Mouse (Mus musculus) adrenal gland, postnatal 36 days (tissue): ENCODE results near the gene Cend1. TPM values are rescaled to one million over a fixed set of nuclear protein-coding genes. Genes with fewer than 3 reads are reported as not detected.
"Not testable (repeated sequence)": the region's sequence is repeated elsewhere in the genome, so short reads cannot be mapped to it uniquely, and the experiment has no call there.

ENCODE experiments used
- DNase-seq, 2 experiments: peaks; one replicate each; pipeline ENCODE4 v3.0.0; 2021; ENCODE audit warnings: mixed read lengths in 1 of 2
- total RNA-seq, 2 experiments: library from RNA; stranded (reverse); gene quantifications; 2 replicates each; pipeline ENCODE4 v1.2.3; 2021

The Cend1 gene
- total RNA-seq, 2 experiments from 2014 or later = 0.70 to 1.3 TPM

DNA sequence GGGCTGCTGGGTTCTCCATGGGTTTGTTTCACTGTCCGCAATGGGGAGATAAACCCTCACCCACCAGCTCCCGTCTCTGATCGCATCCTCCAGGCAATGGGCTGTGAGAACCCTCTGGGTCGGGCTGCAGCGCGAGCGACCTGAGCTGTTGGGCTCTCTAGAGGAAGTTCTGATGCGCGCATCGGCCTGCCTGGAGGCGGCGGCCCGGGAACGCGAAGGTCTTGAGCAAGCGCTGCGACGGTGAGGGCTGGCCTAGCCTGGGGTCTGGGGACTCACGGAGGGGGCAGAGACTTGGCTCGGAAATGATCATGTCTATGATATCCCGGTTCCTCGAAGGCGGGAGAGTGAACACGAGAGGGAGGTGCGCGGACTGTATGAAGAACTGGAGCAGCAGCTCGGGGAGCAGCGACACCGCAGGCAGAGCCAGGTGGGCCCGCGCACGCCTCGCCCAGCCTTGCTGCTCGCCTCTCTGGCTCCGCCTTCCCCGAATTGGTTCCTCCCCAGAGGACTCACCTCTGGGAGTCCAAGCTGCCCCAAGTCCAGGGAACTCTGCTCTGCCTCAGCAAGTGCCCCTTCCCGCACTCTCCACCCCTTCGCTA, 35.4 kb upstream of the Cend1 start:
- DNase-seq = no peak

- peak in 1 of 2 experiments; percentile 65 for DNase-seq
Observed at GRCm38 (mm10) chr7:141463824-141464602, 34.7 kb upstream of the Cend1 start.

- no peak for DNase-seq
Observed at GRCm38 (mm10) chr7:141462333-141462821, 33.1 kb upstream of the Cend1 start.

DNA sequence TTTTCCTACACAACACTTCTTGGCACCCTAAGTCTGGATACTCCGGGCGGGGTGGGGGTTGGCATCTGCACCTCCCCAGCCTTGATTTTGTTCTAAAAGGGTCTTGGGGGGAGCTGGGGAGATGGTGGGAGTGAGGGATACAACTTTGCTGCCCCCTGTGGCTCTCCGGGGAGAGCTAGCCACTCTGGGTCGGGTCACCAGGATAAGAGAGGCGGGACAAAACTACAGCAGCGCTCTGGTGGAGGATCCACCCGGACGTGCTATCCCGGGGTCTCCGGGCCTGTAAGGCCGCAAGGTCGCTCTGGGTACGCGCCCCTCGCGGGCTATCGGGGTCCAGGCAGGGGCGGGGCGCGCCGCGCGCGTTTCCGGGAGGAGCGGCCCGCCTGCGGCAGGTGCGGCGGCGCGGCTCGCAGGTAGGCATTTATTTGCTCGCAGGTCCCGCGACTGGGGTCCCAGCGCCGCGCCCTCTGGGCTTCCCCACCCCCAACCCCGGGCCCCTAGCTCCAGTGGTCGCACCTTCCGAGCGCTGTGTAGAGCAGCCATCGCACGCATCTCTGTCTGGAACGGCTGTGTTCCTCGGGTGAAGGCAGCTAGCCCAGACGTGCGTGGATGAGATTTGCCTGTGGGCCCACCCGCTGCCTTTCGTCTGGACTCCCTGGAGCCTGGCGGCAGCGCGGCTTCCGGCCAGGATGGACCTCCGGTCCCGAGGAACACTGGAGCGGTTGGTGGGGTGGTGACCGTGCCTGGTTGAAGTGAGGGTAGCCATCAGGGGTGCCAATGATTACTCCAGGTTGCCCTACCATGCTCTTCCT, 32.4 kb upstream of the Cend1 start:
- DNase-seq = peak in 1 of 2 experiments; percentile 61

DNA sequence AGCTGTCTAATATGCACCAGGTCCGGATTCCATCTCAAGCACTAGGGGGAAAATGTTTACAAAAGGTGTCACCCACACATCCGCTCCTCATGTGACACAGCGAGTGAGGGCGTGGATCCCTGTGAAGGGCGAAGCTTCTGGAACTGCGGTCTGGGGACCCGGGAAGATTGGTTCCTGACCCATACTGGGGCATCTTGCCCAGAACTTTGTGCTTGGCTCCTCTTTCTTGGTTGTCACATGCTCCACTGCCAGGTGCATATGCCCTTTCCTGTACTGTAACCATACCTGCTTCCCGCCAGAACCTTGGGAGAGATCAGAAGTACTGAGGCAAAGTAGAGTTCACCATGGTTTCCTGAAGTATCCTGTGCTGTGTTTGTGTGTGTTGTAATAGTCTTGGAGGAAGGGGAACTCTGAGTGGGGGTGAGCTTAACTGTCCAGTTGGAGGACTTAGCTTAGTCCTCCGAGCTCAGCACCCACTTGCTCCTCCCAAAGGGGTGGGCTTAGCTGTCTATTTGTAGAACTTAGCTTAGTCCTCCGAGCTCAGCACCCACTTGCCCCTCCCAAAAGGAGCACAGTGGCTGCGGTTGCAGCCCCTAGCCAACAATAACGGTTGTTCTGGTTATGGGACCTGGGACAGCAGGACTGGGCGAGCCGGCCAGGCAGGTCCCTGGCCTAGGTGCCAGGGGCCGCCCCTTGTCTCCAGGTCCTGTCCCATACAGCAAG, 31.3 kb upstream of the Cend1 start, which contains the start of gene Cracr2b:
Gene Cracr2b (plus strand): TSS at position 704 of the 723 bp plus-strand sequence.
- DNase-seq = no peak

DNA sequence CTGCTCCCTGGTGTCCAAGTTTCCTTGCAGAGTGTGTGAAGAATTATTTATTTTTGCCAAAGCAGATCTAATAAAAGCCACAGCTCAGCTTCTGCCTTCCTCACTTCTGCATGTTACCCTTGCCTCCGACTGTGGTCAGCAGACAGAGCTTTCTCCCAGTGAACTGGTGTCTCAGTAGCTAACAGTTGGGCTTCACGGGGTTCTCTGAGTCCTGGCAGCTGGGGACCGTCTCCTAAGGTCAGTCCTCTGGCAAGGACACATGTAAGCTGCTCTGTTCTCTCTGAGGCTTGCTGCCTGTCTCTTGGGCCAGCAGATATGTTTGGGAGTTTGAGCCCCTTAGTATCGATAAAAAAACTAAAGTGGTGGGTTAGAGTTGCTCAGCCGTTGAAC, 30.7 kb upstream of the Cend1 start:
- no peak for DNase-seq

GRCm38 (mm10) chr7:141459301-141459711, 30.0 kb upstream of the Cend1 start:
- no peak for DNase-seq

GRCm38 (mm10) chr7:141458661-141459060, 29.4 kb upstream of the Cend1 start:
- DNase-seq = no peak

GRCm38 (mm10) chr7:141457986-141458660, 28.8 kb upstream of the Cend1 start:
- peak; percentile 68 to 76 for DNase-seq

GRCm38 (mm10) chr7:141457236-141457635, 27.9 kb upstream of the Cend1 start:
- no peak for DNase-seq

DNA sequence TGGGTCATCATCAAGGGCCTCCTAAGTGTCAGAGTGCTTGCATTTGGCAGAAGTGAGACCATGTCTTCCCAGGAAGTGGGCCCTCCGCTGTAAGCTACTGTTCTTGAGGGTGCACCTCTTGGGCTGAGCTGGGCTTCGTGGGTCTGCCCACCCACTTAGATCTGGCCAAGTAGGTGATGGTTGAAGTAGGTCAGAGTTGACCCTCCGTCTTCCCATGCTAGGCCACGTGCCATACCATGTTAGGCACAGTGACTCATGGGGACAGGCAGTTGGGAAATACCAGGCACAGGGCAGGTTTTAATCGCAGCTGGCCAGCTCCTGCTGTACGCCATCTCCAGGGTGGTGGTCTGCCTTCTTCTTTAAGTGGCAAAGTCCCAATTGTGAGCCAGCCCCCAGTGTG, 27.4 kb upstream of the Cend1 start:
- peak; percentile 79 to 81 for DNase-seq

GRCm38 (mm10) chr7:141455610-141456314, 26.5 kb upstream of the Cend1 start:
- DNase-seq = peak; percentile 81 to 86

- peak; percentile 99 to 100 for DNase-seq
Observed at GRCm38 (mm10) chr7:141454967-141455551, 25.8 kb upstream of the Cend1 start, which contains the start of gene Pnpla2. Gene Pnpla2, plus strand, starts transcription at chr7:141455198.

DNA sequence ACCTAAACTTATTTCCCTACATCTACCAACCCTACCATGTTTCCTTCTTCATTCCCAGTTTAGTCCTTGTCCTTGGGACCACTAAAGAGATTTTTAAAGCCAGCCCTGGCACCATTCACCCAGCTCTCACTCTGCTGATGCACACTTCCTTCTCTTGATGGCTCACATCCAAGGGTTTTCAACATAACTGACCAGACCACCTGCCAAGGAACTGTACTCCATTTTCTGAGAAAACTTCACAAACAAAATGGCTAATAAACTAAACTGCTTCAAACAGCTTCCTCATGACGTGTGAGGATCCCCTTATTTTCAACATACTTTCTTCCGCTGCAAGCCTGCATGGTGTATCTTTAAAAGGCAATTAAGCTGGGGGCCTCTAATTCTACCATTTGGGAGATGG, 24.3 kb upstream of the Cend1 start:
- DNase-seq = no peak

DNA sequence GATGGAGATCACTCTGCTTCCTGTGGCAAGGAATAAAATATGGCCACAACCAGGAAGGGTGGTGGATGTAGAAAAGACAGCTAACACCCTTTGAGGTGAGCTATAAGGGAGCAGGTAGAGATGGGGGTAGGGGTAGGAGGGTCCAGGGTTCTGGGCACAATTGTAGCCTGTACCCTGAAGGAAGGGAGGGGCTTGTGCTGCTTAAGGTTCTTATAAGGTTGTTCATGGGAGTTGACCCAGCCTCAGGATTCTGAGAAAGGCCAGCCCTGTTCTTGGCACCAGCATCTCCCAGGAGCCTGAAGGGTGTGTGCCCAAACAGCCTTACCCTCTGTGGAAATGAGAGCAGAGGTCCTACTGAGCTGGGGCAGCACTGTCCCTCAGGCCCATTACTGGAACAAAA, 22.6 kb upstream of the Cend1 start:
- DNase-seq = no peak

- peak; percentile 96 to 97 for DNase-seq
Observed at GRCm38 (mm10) chr7:141447110-141447991, 18.1 kb upstream of the Cend1 start, which contains the start of gene Rplp2. Gene Rplp2, plus strand, starts transcription at chr7:141447370.

DNA sequence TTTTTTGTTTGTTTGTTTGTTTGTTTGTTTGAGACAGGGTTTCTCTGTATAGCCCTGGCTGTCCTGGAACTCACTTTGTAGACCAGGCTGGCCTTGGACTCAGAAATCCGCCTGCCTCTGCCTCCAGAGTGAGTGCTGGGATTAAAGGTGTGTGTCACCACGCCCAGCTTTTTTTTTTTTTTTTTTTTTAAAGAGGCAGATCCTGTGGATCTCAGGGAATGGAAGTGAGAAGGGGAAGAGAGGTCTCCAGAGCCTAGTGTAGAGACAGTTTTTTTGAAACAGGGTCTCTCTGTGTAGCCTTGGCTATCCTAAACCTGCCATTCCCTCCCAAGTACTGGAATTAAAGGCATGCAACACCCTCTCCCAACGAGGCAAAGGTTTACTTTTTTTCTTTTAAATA, 17.1 kb upstream of the Cend1 start:
- not testable (repeated sequence) for DNase-seq

GRCm38 (mm10) chr7:141443828-141444237, 14.5 kb upstream of the Cend1 start, which contains the start of gene Pidd1:
Gene Pidd1, minus strand, starts transcription at chr7:141444025.
- peak; percentile 85 to 90 for DNase-seq
